Comparison of ENCODE assay signal across 8 mouse cellular contexts in the genomic region with DNA sequence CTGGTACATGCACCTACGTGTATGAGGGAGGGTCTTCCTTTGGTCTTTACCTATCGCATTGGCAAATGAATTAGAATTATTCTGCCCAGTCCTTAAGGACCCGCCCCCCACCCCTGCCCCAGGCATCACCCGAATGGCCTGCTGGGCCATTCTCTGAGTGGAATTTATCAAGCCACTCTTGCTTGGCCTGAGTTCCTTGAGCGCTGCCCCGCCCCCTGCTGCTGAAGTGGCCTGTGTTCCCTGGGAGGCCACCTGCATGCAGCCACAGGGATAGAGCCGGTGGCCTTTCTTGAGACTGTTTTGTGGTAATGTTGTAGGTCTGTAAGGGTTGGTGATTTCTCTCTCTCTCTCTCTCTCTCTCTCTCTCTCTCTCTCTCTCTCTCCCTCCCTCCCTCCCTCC. TPM values are rescaled to one million over a fixed set of nuclear protein-coding genes. Genes with fewer than 3 reads are reported as not detected.
DNase-seq lines count a peak whose midpoint lies in the region; ATAC-seq and TF ChIP-seq lines count a peak whose summit lies in the region.

No protein-coding gene starts in this region.

- no peak for DNase-seq in layer of hippocampus, adult 2 months (ENCODE audit: low spot score in 2 of 2)
- DNase-seq in layer of hippocampus, adult 11-12 months (ENCODE audit: low spot score), result no peak
- no peak for DNase-seq in hindbrain, embryonic 14.5 days (ENCODE audit: low spot score)
- DNase-seq in lung, adult 18-20 months, result peak; percentile 42 to 69
- peak; percentile 54 for DNase-seq in retina, embryonic 14.5 days (ENCODE audit: low spot score)
- DNase-seq in thymus, postnatal 10 days (ENCODE audit: low spot score in 2 of 2), result no peak
- DNase-seq in Muller cell, postnatal 12 days (ENCODE audit: inconsistent ontology term), result no peak
- DNase-seq in urinary bladder, postnatal 25 days (ENCODE audit: low spot score), result no peak

- H3K27ac ChIP-seq in layer of hippocampus, adult 2 months, result peak overlapping the region; percentile 47; the same call in 1 of the 2 replicates
- no peak overlapping the region for H3K27ac ChIP-seq in hindbrain, embryonic 14.5 days

- 2% methylated on average over 7 of the region's 7 CpGs for WGBS in hindbrain, embryonic 14.5 days

- H3K36me3 ChIP-seq in hindbrain, embryonic 14.5 days (replicated peaks; ENCODE audit: control insufficient read depth, insufficient read depth), result no peaks in the 10 kb centered on the region

- peak overlapping the region; percentile 82 for H3K9ac ChIP-seq in hindbrain, embryonic 14.5 days

- H3K4me1 ChIP-seq in hindbrain, embryonic 14.5 days (replicated peaks; ENCODE audit: control insufficient read depth, insufficient read depth, low read length), result peaks cover 22% of the 10 kb centered on the region

- ATAC-seq in hindbrain, embryonic 14.5 days (ENCODE audit: low FRiP score), result no peak

- H3K9me3 ChIP-seq in hindbrain, embryonic 14.5 days (ENCODE audit: control insufficient read depth, low read length), result no peaks in the 10 kb centered on the region

- peak overlapping the region; percentile 67 for H3K4me3 ChIP-seq in layer of hippocampus, adult 2 months
- peak overlapping the region; percentile 87 for H3K4me3 ChIP-seq in hindbrain, embryonic 14.5 days (replicated peaks; ENCODE audit: low read length)

- TF ChIP-seq CTCF in layer of hippocampus, adult 2 months (conservative IDR thresholded peaks at IDR 0.05), result no peak

- peak overlapping the region; percentile 69 for H3K4me2 ChIP-seq in hindbrain, embryonic 14.5 days (replicated peaks)

- peaks cover 13% of the 10 kb centered on the region; the same call in 1 of the 2 replicates for H3K27me3 ChIP-seq in hindbrain, embryonic 14.5 days (ENCODE audit: control insufficient read depth, insufficient read depth, low read length)

RNA-seq across cellular contexts. Expression of a gene that starts 2.2 kb away (rescaled TPM):
- total RNA-seq in layer of hippocampus, adult 2 months (2021), result 10 to 100 TPM; 12.7 to 13.9 TPM
- 23.8 and 24.2 TPM in 2 replicates for polyA plus RNA-seq in hindbrain, embryonic 14.5 days (2014; fragmentation: Nextera tagmentation; extraction: Ambion mirVana)

Comparison
In these comparisons a context has a peak if more than half of its experiments do, and no peak if none do; other contexts are left out.
1. DNase-seq: peak in lung, adult 18-20 months (2 of 2) and retina, embryonic 14.5 days (single experiment); none in layer of hippocampus, adult 2 months (0 of 2), layer of hippocampus, adult 11-12 months (single experiment), hindbrain, embryonic 14.5 days (single experiment), thymus, postnatal 10 days (0 of 2), Muller cell, postnatal 12 days (single experiment) and urinary bladder, postnatal 25 days (single experiment).